Mouse (Mus musculus) liver (tissue): Measurements from ENCODE around the gene Nbl1.
A peak's percentile ranks its signal among the peaks of the same experiment; 100 is the strongest.

Source experiments
- DNase-seq: peaks from one replicate; pipeline ENCODE4 v3.0.0-alpha.2; 2020; ENCODE audit warnings: mixed read lengths

The Nbl1 gene

DNA sequence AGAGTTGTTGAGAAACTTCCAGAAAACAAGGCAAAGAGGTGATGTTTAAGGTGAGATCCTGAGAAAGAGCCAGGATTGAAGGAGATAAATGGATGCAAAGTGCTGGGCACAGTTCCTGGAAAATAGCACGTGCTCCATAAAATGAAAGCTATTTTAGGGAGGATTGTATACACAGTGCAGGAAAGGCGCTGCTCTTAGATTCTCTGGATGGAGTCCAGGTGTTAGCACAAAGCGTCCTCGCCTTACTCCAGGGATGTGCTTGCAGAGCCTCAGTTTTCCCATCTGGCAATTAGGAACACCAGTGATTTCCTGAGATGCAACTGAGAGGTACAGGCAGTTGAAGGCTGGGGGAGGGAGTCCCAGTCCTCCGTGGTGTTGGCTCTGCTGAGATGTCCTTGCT, 3.4 kb upstream of the Nbl1 start:
- no peak for DNase-seq

DNA sequence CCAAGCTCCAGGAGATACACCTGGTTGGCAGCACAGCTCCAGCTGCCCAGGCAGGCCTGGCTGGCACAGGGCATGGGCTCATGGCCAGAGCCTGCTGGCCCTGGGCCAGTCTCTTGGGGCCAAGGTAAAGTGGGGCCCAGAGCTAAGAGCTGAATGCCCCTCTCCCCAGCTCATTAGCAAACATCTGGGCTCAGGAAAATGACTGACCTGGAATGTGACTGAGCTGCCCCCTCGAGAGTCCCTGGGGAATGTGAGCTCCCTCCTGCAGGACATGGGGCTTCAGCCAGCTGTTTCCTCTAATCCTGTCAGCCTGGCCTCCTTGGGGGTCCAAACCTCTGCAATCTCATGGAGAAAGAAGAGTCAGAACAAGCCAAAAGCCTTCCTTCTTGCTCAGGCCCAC, 2.6 kb upstream of the Nbl1 start:
- DNase-seq, result no peak

DNA sequence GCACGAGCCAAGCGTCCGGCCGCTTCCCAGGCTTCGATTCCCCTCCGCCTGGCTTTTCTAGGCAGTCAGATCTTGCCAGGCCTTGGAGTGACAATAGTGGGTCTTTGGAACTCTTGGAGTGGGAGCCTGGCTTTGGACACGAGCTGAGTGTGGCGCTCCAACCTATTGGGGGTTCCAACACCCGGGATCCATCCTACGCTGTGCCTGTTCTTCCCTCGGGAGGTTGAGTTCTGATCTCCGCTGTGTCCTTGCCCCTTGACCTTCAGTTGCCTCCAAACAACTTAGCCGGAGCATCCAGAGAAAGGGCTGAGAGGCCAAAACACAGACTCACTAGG, 370 bp upstream of the Nbl1 start:
- DNase-seq, result no peak

DNA sequence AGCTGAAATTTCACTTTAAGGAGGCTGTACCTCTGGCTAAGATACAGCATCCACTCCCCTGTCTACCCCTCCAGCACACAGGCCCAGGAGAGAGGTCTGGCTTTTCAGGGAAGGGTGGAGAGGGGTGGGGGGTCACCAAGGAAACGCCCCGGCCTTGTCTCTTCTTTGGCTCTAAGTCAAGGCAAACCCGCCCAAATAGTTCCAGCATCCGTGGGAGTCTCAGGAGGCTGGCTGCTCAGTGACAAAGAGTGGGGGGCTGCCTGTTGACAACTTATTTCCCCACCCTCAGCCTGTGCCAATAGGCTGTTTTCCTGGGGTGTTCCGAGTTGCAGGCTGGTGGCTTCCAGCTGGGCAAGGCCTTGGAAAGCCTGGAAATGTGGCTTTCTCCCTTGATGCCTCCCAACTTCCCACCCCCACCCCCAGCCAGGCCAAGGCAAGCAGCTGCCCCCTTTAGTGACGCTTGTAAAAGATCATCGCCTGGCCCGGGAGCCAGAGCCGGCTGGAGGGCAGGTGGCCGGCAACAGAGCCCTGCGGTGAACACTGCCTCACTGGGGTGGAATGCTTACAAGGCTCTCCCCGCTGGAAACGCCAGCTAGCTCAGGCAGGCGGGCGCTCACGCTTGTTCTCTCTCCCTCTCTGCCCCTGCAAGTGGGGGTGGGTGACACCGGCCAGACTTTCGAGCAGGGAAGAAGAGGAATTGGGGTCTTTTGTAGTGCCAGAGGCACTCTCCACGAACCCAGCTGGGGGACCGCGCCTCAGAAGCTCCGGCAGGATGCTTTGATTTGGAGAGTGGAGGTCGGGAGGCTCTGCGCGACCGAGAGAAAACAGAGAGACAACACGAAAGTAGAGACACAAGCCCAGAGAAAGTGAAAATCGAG, 1.1 kb downstream of the Nbl1 start:
- DNase-seq, result no peak

DNA sequence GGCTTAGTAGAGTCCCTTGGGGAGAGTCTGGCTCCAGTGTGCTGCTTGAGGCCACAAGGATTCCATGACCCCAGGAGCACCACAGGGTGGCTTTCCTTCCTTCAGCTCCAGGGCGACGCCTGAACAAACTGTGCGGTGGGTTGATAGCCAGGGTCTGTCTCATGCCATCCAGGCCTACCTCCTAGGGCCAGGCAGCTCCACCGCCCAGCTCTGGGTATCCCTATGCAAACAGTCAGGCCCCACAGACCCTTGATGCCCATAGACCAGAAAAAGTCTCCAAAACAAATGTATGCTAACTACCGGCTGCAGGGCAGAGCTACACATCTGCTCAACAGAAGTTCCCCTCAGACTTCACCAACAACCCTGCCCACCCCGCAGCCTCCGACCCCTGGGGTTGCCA, 1.7 kb downstream of the Nbl1 start:
- DNase-seq, result no peak

DNA sequence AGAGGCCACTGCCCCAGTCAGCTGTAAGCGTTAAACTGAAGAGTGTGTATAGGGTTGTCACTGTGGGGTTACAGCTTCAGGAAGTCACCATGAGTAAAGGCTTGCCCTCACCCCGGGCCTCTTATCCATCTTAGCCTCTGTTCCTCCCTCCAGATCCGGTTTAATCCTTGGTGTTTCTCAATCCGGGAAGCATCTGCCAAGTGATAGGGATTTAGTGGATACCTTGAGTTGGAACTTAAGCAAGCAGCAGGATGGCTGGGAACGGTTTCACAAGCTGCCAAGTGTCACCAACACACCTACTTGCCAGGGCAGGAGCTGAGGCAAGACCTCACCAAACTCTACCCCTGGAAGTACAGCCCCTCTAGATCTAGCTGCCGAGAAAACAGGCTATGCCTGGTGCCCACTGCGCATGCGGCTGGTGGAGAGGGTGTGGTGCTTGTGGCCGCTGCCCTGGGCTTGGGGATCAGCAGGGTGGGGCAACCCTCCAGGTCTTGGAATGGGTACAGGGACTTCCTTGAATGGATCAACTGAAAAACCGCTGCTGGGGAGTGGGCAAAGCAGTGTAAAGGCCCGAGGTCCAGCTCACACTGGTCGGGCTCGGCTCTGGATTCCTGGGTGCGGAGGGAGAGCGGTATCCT, 2.4 kb downstream of the Nbl1 start:
- DNase-seq, result no peak

DNA sequence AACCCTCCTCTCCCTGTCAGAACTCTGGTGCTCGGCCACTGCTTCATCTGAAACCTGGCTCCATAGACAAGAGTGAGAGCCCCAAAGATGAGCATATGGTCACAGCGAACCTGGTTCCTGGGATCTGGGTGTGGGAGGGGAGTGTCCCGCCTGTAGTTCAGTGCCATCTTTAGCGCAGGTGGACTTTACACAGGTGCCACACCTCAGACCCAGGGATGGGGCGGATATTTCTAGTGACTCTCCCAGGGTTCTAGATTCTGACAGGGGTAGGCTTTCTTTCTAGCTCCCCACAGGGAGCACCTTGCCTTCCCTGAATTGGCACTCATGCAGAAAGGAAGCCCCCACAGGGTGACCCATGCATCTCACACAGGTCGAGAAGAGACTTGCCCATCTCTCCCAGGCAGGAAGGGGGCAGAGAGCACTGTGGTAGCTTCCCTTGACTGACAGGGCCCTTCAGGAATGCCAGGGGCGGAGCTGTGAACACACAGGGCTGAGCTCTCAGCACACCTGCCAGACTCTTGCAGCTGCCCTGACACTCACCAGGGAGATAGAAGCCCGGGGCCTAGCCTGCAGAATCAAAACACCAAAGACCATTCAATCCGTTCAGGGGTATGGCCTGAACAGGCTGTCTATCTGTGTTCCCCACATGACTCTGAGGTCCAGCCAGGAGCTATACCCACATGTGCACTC, 3.7 kb downstream of the Nbl1 start:
- DNase-seq, result no peak

DNA sequence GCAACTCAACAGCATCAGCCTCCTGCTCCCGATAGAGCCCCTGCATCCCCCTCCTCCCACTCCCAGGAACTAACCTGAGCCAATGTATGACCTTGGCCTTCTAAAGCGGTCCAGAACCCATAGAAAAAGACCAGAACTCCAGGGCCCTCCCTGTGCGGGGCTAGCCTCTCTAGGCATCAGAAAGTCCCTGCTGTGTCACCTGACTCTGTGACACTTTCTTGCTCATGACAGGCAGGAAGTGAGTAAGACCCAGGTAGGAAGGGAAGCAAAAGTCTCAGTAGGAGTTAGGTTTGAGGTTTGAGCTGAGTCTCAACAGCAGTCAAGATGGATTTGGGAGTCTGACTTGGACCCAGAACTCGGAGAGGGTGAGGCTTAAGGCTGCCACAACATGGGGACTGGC, 5.8 kb downstream of the Nbl1 start:
- no peak for DNase-seq

DNA sequence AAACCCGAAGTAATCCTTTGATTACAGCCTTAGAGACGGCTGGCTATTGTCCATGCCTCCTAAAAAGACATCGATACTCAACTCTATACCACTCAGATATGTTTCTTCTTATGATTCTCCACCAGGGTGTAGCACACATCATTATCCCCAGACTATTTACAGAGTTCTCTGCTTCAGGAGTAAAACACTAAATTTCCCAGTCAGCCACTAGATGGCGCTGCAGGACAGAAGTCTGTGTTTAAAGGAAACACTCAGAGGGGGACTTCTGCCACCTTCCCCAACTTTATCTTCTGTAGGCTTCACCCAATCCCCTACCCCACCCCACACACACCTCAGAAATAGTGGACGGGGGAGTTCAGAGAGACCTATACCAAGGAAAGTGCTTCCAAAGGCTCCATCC, 6.8 kb downstream of the Nbl1 start:
- peak; percentile 79 for DNase-seq

DNA sequence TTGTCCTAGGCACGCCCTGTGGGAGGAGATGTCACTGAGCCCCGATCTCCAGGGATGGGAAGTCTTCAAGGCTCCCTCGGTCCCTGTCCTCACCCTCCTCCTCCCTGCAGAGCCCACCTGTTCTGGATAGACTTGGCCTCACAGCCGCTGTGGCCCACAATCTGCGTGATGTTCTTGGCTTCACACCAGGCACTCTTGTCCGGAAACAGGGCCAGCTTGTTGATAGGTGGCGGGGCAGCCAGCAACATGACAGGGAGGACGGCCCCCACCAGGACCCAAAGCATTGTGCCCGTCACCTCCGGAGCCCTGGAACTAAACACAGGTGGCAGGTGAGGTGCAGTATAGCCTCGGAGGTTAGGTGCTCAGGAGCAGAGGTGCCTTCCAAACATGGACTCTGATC, 7.5 kb downstream of the Nbl1 start:
- no peak for DNase-seq

DNA sequence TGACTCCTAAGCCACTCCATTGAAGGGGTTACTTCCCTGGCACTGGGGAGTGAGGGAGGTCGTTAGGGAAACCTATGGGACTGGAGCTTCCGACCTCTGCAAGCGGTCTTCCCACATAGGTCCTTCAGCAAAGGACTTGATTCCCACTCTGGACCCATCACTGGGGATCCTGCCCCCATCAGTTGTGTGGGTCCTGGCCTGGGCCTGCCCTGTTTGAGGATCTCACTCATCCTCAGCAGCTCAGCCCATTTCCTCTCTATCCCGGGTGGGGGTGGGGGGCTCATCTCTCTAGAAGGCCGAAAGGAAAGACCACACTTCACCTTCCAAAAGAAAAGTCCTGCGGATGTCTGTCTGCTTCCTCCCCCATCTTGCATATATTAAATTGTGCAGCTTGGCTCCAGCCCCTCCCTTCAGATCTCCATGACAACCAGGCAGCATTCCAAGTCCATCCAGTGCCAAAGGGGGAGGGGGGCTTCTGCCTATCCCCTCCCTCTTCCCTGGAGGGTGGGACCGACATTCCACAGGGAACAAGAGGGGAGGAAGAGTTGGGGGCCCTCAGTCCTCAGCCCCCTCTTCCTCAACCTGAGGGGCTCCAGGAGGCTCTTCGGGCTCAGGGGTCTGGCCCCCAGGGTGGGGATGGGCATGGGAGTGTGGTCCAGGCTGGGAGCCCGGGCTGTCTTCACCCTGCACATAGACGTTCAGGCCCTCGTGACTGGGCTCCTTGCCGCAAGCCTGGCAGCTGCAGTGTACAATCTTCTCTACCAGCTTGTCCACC, 9.8 kb downstream of the Nbl1 start:
- peak; percentile 45 for DNase-seq

DNA sequence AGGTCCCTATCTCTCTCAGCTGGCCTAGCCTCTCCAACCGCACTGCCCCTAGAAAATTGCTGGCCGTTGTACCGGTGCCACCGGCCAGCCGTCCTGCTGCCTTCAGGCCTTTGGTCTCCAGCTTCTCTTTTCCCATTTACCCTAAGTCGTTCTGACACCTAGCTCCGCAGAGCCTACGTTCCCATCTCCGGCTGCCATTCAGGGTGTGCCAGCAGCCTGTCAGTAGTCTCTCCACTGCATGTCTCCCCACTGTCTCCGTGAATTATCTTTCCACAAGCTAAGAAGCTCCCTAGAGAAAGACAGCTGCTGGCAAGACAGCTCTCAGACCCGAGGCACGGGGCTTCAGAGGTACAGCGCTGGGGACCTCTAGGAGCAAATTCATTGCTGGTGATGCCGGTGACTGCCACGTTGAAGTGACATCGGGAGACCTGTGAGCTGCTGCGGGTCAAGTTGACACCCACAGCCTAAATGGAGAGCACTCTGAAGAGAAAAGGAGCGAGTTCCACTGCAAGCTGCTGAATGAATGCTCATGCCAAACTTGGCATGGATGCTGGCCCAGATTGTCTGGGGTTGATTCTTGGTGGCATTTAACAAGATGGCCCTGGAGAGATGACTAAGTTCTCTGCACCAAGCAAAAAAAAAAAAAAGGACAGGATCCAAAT, 11.4 kb downstream of the Nbl1 start:
- no peak for DNase-seq

DNA sequence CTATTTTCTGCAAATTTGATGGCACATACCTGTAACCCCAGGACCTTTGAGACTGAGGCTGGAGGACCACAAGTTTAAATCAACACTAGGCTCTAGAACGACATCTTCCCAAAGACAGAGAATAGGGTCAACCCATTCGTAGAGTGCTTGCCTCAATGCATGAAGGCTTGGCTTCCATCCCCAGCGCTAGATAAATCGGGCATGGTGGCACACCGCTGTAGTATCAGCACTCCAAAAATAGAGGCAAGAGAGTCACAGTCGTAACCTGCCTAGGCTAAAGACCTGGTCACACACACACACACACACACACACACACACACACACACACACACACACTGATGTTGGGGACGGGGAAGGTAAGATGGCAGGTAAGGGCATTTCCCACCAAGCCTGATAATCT, 12.5 kb downstream of the Nbl1 start:
- no peak for DNase-seq

DNA sequence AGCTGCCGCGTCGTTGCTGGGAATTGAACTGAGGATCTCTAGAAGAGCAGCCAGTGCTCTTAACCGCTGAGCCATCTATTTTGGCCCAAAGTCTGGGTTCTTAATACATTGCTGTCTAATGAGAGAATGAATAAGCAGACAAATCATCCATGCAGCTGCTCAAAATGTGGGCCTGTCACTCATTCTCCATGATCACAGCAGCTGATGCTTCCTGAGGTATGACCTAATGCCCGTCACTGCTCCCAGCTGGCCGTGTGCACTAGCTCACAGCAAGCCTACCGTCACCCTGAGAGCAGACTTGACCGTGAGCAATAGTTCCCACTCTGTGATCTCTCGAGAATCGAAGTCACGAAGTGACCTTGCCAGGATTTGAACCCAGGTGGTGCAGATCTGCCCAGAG, 13.4 kb downstream of the Nbl1 start:
- DNase-seq, result no peak

DNA sequence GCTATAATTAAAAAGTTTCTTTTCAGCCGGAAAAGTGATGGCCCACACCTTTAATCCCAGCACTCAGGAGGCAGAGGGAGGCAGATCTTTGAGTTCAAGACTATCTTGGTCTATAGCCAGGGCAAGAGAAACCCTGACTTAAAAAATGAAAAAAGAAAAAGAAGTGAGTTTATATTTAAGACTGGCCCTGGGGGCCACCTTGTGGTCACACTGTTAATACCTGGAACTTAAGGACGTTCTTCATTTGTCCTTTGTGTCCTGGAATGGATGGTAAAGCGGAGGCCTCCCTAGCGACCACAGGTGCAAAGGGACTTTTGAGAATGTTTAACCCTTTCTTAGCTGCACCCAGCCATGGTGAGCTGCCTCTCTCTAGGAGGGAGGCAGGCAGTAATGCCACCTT, 14.1 kb downstream of the Nbl1 start:
- DNase-seq, result no peak

DNA sequence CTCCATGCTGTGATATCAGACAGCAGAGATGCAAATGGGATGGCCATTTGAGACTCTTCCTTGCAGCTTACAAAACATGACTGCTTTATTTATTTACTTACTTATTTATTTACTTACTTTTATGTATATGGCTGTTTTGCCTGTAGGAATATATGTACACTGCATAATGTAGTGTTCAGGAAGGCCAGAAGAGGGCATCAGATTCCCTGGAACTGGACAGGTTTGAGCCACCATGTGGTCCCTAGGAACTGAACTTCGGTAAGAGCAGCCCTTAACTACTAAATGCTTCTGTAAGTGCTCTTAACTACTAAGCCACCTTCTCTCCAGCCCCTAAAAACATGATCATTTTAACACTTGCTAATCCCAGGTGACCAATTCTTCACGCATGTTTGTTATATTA, 14.5 kb downstream of the Nbl1 start:
- DNase-seq, result no peak

DNA sequence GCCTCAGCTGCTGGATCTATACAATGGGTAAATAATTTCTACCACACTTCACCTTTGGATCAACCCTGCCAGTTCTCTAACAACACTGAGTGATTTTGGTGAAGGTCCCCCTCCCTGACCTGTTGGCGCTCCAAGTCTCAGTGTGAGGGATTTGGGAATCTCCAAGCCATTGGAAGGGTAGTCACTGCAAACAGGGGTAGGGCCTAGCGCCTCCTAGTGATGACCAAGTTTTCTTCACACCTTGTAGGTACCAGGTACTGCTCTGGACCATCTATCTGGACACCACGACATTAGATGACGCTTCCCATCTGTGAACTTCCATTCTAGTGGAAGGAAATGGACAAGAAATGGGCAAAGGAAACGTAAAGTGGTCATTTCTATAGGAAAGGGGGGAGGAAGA, 16.9 kb downstream of the Nbl1 start:
- no peak for DNase-seq

DNA sequence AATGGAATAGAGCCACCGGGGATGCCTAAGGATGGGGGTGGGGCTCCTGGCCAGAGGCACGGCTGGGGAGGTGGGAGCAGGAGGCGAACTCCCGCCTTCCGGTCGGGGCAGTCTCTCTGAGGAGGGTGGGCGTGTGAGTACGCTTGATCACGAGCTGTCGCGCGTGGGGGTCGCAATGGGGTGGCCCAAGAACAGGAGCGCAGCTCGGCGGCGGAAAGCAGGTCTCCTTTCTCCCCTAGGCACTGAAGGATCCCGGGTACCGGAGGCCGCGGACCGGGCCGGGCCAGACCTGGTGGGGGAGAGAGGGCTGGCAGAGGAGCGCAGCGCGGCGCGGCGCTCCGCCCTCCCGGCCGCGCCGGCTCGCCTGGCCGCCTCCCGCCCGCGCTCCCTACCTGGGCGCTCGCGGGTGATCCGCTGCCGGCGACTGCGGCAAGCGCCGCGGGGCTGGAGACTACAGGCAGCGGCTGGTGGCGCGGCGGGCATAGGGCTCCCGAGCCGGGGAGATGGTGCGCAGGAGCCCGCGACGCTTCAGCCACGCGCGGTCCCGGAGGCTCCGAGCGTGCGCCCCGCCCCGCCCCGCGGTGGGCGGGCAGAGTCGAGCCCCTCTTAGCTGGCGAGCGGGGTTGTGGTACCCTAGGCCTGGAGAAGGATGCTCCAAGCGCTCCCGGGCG, 17.6 kb downstream of the Nbl1 start, which contains the start of gene Htr6:
Gene Htr6 (minus strand): TSS at position 530 of the 671 bp plus-strand sequence.
- no peak for DNase-seq

DNA sequence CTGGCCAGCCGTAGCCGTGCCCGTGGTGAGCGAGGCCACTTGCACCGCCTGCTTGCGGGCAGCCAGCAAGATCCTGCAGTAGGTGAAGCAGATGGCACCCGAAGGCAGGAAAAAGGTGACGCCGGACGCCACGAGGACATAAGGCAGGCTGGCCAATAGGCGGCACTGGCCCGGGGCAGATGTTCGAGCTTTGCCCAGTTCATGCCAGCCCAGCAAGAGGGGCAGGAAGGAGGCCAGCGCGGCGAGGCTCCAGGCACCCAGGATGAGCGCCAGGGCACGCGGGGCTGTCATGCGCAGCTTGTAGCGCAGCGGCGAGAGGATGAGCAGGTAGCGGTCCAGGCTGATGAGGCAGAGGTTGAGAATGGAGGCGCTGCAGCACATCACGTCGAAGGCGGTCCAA, 18.7 kb downstream of the Nbl1 start:
- no peak for DNase-seq

DNA sequence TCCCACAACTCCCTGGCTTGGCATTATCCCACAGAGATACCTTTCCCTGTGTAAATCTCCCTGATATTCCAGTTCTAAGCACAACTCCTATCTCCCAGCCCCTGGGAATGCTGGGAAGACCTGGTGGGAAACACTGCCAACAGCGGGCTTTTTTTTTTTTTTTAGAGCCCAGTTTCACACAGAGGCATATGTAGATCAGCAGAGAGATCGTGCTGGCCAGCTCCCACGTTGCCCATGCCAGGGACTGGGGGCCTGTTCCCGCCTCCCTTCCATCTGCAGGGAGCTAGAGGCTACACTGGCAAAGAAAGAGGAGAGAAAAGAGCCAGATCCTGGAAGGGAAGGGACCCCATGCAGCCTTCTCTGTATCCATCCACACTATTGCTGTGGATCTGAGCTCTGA, 24.5 kb downstream of the Nbl1 start:
- no peak for DNase-seq

DNA sequence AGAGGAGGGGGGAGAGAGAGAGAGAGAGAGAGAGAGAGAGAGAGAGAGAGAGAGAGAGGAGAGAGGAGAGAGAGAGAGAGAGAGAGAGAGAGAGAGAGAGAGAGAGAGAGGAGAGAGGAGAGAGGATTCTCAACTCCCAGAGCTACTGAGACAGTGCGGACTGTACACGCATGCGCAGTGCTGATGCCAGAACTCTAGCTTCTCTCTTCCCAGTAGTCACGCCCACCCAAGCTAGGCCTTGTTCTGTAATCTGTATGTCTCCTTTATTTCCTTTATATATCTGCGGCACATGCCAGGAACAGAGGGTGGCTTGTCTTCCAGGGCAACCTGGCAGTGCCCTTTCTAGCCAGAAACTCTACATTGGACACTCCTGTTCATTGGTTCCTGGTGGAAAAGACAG, 28.0 kb downstream of the Nbl1 start:
- no peak for DNase-seq

DNA sequence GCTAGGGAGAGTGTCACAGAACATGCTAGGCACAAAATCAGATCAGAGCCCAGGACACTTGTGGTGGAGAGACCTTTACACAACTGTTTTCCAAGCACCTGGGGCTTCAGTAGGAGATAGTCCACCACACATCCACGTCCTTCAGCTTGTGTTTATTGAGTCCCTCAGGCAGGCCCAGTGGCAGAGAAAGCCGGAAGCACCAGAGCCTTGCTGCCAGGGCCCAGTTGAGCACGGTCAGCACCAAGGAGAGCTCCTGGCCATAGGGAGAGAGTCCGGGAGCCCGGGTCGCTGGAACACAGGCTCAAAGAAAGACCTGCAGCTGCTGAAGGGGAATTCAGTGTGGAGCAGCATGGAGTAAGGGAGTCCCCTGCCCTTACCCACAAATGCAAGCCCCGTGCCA, 33.2 kb downstream of the Nbl1 start:
- peak; percentile 61 for DNase-seq
